Mouse (Mus musculus): Measurements from ENCODE around the gene Srrm2. TPM values are rescaled to one million over a fixed set of nuclear protein-coding genes. Genes with fewer than 3 reads are reported as not detected.

Gene Srrm2
- 399 TPM in 2 replicates for polyA plus RNA-seq (2016; fragmentation: Nextera tagmentation; extraction: Ambion mirVana)

DNA sequence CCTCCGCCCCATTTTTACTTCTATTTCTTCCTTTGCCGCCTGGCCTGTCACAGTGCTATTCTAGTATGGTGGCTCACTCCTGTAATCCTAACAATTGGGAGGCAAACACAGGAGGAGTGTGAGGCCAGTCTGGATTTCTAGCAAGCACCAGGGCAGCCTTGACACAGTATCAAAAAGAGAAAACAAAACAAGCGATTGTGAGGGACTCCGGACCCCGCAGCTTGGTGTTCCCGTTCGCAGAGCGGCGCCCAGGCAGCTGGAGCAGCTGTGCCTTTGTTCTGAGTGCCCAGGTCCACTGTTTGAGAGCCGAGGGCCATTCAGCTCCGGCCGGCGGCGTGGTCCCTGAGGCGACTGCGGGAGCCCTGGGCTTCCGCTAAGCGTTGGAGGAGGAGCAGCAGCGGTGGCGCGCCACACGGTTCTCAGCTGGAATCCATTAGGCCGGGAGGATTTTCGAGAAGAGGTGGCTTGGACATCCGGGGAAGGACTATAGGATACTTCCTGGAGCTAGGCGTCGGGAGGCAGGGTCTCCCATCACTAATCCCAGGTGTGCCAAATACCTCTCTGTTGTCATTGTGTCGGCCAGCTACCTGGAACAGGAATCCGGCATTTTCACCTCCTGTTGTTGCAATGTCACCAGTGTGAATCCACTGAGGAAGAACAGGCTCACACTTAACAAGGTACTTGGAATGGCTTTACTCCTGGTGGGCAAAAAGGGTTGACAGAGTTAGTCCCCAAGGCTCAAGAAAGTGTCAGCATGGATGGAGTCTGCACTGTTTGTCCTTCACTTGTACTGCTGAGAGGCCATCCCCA is at the start of gene Srrm2:
Gene Srrm2, plus strand, starts transcription at position 264 of the 810 bp plus-strand sequence.
- Histone ChIP-seq H3K4me1 (replicated peaks) (peaks cover 13% of the 10 kb centered on the region), H3K4me2 (peak within 1 kb of the TSS; percentile 76), H3K9ac (peak within 1 kb of the TSS; percentile 83), H3K27me3 (replicated peaks) (no peaks in the 10 kb centered on the region), H3K36me3 (no peaks in the 10 kb centered on the region), H3K4me3 (peak within 1 kb of the TSS; percentile 50), H3K9me3 (replicated peaks) (no peaks in the 10 kb centered on the region), H3K27ac (ENCODE audit: poor library complexity, severe bottlenecking) (peak within 1 kb of the TSS; percentile 81)
- WGBS, result 2% methylated on average over 29 of the region's 29 CpGs
- ATAC-seq (ENCODE audit: insufficient number of reproducible peaks, low FRiP score), result peak; percentile 60; the same call in 1 of the 2 replicates

DNA sequence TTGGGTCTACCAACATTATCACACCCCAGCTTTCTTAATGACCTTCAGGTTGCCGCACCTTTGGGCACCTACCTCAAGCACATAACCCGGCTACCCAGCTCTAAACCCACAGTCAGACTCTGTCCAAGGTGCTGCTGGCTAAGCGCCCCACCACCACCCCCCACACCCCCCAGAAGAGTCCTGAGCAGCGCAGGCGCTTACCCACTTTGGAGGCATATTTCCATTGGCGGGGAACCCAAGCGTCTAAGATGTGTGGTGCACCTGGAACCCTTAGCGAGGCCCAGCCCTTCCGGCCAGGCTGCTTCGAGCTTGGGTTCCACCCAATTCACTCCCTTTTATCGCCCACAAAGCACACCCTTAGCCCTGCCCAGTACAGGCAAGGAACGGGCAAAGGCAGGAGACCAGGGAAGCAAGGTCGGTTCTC is 49.7 kb upstream of the Srrm2 start, which contains the start of gene Paqr4:
Gene Paqr4, minus strand, starts transcription at position 270 of the 424 bp plus-strand sequence.
- no peaks in the 10 kb centered on the region for H3K9me3 ChIP-seq (replicated peaks)
- peak; percentile 12 for ATAC-seq (ENCODE audit: insufficient number of reproducible peaks, low FRiP score)
- H3K27ac ChIP-seq (ENCODE audit: poor library complexity, severe bottlenecking), result no peak within 1 kb of the TSS
- peaks cover 47% of the 10 kb centered on the region for H3K4me1 ChIP-seq (replicated peaks)
- H3K4me3 ChIP-seq, result peak within 1 kb of the TSS; percentile 66
- H3K36me3 ChIP-seq, result peaks cover 14% of the 10 kb centered on the region
- peak within 1 kb of the TSS; percentile 81 for H3K9ac ChIP-seq
- peaks cover 82% of the 10 kb centered on the region for H3K27me3 ChIP-seq (replicated peaks)
- H3K4me2 ChIP-seq, result peak within 1 kb of the TSS; percentile 98
- 7% methylated on average over 13 of the region's 13 CpGs for WGBS

DNA sequence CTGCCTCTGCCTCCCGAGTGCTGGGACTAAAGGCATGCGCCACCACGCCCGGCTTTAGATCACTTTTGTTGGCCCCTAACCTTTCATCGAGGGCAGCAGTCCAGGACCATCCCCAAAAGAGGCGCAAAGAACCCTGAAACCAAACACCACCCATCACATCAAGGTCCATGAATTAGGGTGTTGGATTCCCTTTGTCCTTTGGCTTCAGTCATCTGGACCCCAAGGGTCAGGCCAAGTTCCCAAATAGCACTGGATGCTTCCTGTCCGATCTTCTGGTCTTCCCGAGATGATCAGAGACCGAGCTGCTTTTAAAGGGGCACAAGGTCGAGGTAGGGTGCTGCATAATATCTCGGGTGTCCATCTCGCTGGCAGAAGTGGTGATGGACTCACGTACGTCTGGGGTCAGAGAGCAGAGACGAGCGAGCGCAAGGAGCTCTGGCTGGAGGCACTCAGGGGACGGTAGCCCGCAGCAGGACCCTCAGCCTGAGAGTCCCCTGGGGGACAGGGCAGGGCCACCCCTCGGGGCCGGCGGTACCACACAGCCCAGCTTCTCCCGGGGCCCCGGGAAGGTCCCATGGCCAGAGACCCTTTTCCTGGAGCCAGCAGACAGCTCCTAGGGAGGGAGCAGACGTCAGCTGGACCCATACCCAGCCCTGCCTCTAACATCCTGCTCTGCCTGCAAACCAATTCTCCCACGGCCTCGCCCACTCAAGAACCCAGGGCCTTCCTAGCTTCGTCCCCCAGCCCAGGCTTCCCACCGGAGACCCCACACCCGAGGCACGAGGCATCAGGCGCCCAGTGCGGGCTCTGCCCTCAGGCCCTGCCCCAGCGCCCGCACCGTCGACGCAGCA is 48.7 kb upstream of the Srrm2 start:
- peaks cover 5% of the 10 kb centered on the region; the same call in 1 of the 2 replicates for H3K36me3 ChIP-seq
- no peak for ATAC-seq (ENCODE audit: insufficient number of reproducible peaks, low FRiP score)
- 47% methylated on average over 36 of the region's 38 CpGs for WGBS
- H3K27ac ChIP-seq (ENCODE audit: poor library complexity, severe bottlenecking), result no peak overlapping the region
- peaks cover 87% of the 10 kb centered on the region for H3K27me3 ChIP-seq (replicated peaks)
- peaks cover 55% of the 10 kb centered on the region for H3K4me1 ChIP-seq (replicated peaks)
- H3K9ac ChIP-seq, result no peak overlapping the region
- H3K9me3 ChIP-seq (replicated peaks), result no peaks in the 10 kb centered on the region
- no peak overlapping the region for H3K4me3 ChIP-seq
- no peak overlapping the region for H3K4me2 ChIP-seq

DNA sequence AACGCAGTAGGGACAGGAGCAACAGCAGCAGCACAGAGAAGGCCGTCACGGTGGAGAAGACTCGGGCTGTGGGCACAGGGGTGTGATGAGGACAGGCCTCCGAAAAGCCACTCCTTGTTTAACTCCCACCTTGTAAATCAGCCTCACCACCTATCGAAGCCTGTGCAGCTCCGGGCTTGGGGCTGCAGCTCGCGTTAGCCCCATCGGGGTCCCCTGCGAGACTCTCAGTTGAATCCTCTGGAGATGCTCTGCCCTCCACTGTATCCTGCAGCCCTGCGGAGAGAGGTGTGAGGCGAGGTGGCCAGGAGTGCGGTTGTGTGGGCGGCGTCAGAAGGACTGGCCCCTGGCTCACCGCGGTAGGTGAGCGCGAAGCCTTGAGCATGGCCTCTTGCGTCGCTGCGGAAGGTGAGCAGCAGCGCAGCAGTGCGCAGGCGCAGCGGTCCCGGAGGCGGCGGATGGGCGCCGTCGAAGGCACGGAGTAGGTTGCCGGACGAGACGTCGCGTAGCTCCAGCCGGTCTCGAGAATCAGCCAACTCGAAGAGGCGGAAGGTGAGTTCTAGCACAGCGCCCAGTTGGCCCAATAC is 48.0 kb upstream of the Srrm2 start:
- ATAC-seq (ENCODE audit: insufficient number of reproducible peaks, low FRiP score), result no peak
- no peak overlapping the region for H3K27ac ChIP-seq (ENCODE audit: poor library complexity, severe bottlenecking)

DNA sequence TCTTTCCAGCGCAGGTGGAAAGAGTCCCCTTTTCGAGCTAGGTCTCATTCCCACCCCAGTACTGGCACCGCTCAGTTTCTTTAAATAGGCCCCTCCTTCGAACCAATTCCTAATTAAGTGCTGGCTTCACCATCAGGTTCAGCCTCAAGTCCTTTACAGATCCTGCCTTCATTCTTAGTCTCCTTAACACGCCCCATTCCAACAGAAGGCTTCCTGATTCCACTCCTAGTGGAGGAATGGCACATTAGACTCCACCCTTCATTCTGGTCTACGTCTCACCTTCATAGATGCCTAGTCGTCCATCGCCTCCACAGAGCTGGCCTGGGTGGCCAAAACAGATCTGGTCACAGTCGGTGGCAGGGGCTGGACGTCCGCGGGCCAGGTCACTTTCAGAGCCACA is 47.4 kb upstream of the Srrm2 start:
- Histone ChIP-seq H3K4me1 (replicated peaks) (peaks cover 50% of the 10 kb centered on the region), H3K9ac (no peak overlapping the region), H3K4me3 (no peak overlapping the region), H3K36me3 (no peaks in the 10 kb centered on the region), H3K27ac (ENCODE audit: poor library complexity, severe bottlenecking) (no peak overlapping the region), H3K9me3 (replicated peaks) (no peaks in the 10 kb centered on the region), H3K4me2 (0 out of 2 replicates have a peak overlapping the region, but pooled peaks have one; percentile 43), H3K27me3 (replicated peaks) (peaks cover 90% of the 10 kb centered on the region)
- 58% methylated on average over 12 of the region's 12 CpGs for WGBS
- ATAC-seq (ENCODE audit: insufficient number of reproducible peaks, low FRiP score), result no peak

More for the DNA sequence above, 48.0 kb upstream of the Srrm2 start:
- no peaks in the 10 kb centered on the region for H3K9me3 ChIP-seq (replicated peaks)
- peak overlapping the region; percentile 27 for H3K4me3 ChIP-seq
- 8% methylated on average over 44 of the region's 44 CpGs for WGBS
- peak overlapping the region; percentile 43 for H3K4me2 ChIP-seq
- H3K27me3 ChIP-seq (replicated peaks), result peaks cover 90% of the 10 kb centered on the region
- H3K36me3 ChIP-seq, result no peaks in the 10 kb centered on the region
- no peak overlapping the region for H3K9ac ChIP-seq
- H3K4me1 ChIP-seq (replicated peaks), result peaks cover 55% of the 10 kb centered on the region

DNA sequence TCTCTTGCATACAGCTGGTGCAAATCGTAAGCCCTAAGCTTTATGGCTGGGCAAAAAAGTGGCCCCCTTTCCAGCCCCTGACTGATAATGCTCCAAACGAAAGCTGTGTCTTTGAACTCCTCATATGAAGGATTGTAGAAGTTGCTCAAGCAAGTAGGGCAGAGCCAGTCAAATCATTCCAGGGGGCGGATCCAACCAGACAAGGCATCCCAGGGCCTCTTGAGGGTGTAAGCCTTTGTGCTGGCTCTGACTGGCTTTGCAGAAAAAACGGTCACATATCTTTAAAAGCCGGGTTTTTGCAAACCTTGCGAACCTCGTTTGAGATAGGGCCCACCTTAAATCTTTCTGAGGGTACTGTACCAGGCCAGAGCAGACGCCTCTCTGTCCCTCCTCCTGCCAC is 46.3 kb upstream of the Srrm2 start:
- no peaks in the 10 kb centered on the region for H3K9me3 ChIP-seq (replicated peaks)
- peaks cover 41% of the 10 kb centered on the region for H3K4me1 ChIP-seq (replicated peaks)
- no peak for ATAC-seq (ENCODE audit: insufficient number of reproducible peaks, low FRiP score)
- H3K9ac ChIP-seq, result no peak overlapping the region
- H3K4me2 ChIP-seq, result no peak overlapping the region
- peaks cover 89% of the 10 kb centered on the region for H3K27me3 ChIP-seq (replicated peaks)
- H3K27ac ChIP-seq (ENCODE audit: poor library complexity, severe bottlenecking), result no peak overlapping the region
- H3K36me3 ChIP-seq, result no peaks in the 10 kb centered on the region
- 20% methylated on average over 8 of the region's 8 CpGs for WGBS
- no peak overlapping the region for H3K4me3 ChIP-seq

DNA sequence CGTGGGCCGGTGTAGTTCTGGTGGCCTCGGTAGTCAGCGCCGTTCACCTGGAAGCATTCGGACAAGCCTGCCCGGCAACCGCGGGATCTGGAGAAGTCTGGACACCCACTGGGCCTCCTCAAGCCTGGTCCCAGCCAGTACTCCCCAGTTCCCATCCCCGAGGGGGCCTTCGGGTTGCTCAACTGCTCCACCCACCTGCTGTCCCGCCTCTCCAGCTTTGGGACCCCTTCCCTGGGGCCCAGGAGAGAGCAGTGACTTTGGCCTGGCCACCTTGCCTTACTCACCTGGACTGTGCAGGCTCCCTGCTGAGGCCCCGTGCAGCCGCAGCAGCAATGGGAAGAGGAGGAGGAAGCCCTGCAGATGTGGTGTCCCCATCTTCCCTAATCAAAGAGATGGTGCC is 45.7 kb upstream of the Srrm2 start:
- H3K9ac ChIP-seq, result no peak overlapping the region
- peaks cover 35% of the 10 kb centered on the region for H3K4me1 ChIP-seq (replicated peaks)
- H3K4me3 ChIP-seq, result peak overlapping the region; percentile 39; the same call in 1 of the 2 replicates
- ATAC-seq (ENCODE audit: insufficient number of reproducible peaks, low FRiP score), result no peak
- 2% methylated on average over 14 of the region's 14 CpGs for WGBS
- no peak overlapping the region for H3K27ac ChIP-seq (ENCODE audit: poor library complexity, severe bottlenecking)
- no peaks in the 10 kb centered on the region for H3K9me3 ChIP-seq (replicated peaks)
- H3K27me3 ChIP-seq (replicated peaks), result peaks cover 84% of the 10 kb centered on the region
- H3K4me2 ChIP-seq, result peak overlapping the region; percentile 67
- no peaks in the 10 kb centered on the region for H3K36me3 ChIP-seq

DNA sequence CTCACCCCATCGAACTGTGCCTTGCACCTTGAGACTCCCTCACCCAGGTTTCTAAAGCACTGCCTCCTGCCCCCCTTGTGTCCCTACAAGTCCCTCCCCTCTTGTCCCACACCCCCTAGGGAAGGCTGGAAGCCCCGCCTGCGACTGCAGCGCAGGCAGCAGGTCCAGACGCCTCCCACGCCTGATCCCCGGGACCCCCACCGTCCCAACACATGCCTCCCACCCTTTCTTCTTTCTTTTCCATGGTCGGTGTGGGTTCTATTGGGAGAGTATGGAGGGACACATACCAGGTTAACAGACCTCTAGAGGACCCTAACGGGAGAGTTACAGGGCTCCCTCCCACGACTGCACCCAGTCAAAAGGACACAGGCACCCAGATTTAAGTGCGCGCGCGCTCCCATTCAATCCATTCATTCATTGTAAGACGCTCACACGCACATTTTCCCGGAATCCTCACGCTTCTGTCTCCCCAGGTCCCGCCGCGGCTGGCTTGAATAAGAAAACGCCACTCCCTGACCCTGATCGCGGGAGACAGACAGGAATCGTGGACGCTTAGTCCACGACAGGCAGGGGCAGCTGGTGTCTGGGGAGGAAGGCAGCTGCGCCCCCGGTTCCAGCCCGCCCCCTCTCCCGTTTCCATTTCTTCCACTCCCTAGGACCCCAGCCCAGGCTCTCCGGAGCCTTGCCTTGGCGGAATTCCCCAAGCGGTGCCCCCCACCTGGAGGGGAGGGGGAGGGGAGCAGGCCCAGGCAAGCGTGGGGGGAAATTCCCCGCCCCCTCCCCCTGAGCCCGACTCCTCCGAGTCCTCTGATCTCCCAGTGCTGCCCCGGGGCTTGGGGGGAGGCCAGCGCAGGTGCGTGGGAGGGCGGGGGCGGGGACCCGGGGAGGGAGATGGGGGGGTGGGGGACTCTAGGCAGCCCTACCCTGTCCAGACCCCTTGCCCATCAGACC is 44.8 kb upstream of the Srrm2 start, which contains the start of gene Kremen2:
Gene Kremen2, minus strand, starts transcription at position 533 of the 951 bp plus-strand sequence.
- Histone ChIP-seq H3K4me2 (peak within 1 kb of the TSS; percentile 67), H3K27ac (ENCODE audit: poor library complexity, severe bottlenecking) (no peak within 1 kb of the TSS), H3K4me3 (peak within 1 kb of the TSS; percentile 39), H3K4me1 (replicated peaks) (peaks cover 31% of the 10 kb centered on the region), H3K9me3 (replicated peaks) (no peaks in the 10 kb centered on the region), H3K36me3 (no peaks in the 10 kb centered on the region), H3K27me3 (replicated peaks) (peaks cover 82% of the 10 kb centered on the region), H3K9ac (peak within 1 kb of the TSS; percentile 52; the same call in 1 of the 2 replicates)
- no peak for ATAC-seq (ENCODE audit: insufficient number of reproducible peaks, low FRiP score)
- 1% methylated on average over 43 of the region's 45 CpGs for WGBS

DNA sequence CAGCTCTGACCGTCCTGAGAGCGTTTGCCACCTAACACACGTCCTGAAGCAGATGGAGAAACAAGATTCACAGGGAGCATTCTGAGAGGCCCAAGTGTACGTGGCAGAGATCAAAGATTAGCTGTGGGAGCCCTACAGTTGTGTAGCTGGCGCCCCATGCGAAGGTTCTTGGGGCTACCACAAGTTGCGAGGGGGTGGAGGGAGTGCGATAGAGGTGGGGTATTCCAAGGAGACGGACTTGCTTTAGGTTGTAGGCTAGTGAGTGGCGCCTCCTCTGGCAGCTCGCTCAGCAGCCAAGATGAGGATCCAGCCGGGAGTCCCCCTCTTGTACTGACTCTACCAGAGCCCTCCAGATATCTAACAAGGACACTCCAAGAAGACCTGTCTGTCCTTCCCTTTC is 44.0 kb upstream of the Srrm2 start:
- H3K4me2 ChIP-seq, result peak overlapping the region; percentile 67
- peaks cover 28% of the 10 kb centered on the region for H3K4me1 ChIP-seq (replicated peaks)
- H3K4me3 ChIP-seq, result peak overlapping the region; percentile 39; the same call in 1 of the 2 replicates
- no peak for ATAC-seq (ENCODE audit: insufficient number of reproducible peaks, low FRiP score)
- peaks cover 2% of the 10 kb centered on the region; the same call in 1 of the 2 replicates for H3K36me3 ChIP-seq
- H3K9ac ChIP-seq, result no peak overlapping the region
- WGBS, result 2% methylated on average over 12 of the region's 12 CpGs
- peaks cover 75% of the 10 kb centered on the region for H3K27me3 ChIP-seq (replicated peaks)
- no peaks in the 10 kb centered on the region for H3K9me3 ChIP-seq (replicated peaks)
- H3K27ac ChIP-seq (ENCODE audit: poor library complexity, severe bottlenecking), result no peak overlapping the region

DNA sequence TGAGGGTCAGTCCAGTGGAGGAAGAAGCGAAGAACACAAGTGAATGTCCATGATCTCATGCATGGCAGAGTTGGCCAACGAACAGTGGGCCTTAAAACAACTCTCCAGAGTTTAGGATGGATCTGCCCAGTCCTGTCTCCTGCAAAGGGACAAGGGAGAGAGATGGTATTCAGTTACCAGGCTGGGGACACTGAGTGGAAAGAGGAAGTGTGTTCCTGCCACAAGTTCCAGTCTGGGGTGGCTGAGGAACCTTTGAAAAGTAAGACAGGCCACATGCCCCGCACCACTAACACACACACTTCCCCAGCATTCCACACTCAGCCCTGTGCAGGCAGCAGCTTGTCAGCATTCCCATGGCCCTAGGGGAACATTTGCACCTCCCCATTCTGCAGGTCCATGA is 43.6 kb upstream of the Srrm2 start:
- H3K27ac ChIP-seq (ENCODE audit: poor library complexity, severe bottlenecking), result no peak overlapping the region
- no peak for ATAC-seq (ENCODE audit: insufficient number of reproducible peaks, low FRiP score)
- no peaks in the 10 kb centered on the region for H3K9me3 ChIP-seq (replicated peaks)
- no peak overlapping the region for H3K4me3 ChIP-seq
- peaks cover 28% of the 10 kb centered on the region for H3K4me1 ChIP-seq (replicated peaks)
- H3K4me2 ChIP-seq, result no peak overlapping the region
- H3K27me3 ChIP-seq (replicated peaks), result peaks cover 70% of the 10 kb centered on the region
- WGBS, result 61% methylated on average over 3 of the region's 3 CpGs
- H3K9ac ChIP-seq, result no peak overlapping the region
- H3K36me3 ChIP-seq, result peaks cover 7% of the 10 kb centered on the region

All from heart, embryonic 12.5 days (tissue).